Mouse (Mus musculus) hindlimb bud, embryonic 11.5 days (tissue): ENCODE data around the gene Cd1d1.
A peak's percentile ranks its signal among the peaks of the same experiment; 100 is the strongest.
"Not testable (repeated sequence)": the region's sequence is repeated elsewhere in the genome, so short reads cannot be mapped to it uniquely, and the experiment has no call there.

Experiments used
- DNase-seq: peaks from one replicate; pipeline ENCODE4 v3.0.0-alpha.2; 2012; ENCODE audit warnings: low read depth, low spot score; ENCODE audit errors: extremely low spot score

Cd1d1 gene

DNA sequence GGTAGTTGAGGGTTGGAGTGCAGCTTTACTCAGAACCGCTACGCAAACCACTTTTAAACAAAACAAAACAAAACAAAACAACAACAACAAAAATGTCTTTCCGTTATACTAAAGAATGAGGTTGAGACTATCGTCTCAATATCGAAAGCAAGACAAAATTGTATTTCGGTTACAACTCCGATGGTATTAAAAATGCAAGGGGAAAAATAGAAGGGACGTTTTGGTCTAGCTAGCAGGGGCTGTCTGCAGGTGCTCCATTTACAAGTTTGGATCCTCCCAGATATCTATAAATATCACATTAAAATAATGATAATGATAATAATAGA lies at the start of gene Cd1d1:
TSS of gene Cd1d1 (minus strand) at position 27 of the 326 bp plus-strand sequence.
- DNase-seq, result peak; percentile 5

DNA sequence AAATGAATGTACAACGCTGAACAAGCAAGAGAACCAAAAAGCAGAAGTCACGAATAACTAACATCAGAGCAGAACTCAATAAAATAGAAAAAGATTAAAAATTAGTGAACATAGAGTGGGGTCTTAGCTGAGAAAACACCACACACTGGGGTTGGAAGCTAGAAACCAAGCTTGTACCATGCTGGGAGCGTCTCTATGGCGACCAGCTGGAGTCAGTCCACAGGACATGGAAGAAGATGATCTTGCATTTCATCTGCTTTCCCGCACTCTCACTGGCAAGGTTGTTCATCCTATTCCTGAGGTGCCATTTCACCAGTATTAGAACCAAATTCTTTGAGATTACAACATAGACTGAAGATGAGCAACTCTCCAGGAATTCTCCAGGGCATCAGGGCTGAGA lies 48.6 kb upstream of the Cd1d1 start:
- no peak for DNase-seq

DNA sequence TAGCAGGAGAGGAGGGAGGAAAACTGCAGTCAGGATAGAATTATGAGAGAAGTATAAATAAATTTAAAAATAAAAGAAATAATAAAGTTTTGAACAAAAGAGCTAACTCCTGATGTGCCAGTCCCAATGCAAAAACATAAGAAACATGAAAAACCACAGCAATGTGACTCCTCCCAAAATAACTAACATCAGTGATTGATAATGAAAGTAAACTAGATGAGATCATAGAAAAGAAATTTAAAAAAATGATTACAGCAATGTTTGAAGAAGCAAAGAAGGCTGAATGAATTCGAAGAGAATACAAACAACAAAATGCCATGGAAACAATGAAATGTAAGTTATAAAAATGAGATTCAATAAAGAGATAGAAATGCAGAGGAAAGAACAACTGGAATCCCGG lies 42.5 kb upstream of the Cd1d1 start:
- DNase-seq, result no peak

DNA sequence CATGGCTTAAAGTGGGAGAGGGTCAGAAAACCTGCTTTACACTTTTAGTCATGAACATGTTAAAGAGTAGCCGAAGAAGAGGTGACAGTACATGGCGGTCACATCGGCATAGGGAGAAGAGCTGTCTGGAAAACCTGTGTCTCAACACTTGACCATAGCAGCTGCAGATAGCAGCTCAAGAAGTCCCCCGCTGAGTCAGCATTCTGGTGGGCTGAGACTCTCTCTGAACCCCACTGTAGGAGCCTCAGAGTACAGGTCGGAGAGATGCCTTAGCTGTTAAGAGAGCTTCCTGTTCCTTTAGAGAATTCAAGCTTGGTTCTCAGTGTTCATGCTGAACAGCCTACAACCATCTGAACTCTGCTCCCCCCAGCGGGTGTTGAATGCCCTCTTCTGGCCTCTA lies 39.3 kb upstream of the Cd1d1 start:
- no peak for DNase-seq

DNA sequence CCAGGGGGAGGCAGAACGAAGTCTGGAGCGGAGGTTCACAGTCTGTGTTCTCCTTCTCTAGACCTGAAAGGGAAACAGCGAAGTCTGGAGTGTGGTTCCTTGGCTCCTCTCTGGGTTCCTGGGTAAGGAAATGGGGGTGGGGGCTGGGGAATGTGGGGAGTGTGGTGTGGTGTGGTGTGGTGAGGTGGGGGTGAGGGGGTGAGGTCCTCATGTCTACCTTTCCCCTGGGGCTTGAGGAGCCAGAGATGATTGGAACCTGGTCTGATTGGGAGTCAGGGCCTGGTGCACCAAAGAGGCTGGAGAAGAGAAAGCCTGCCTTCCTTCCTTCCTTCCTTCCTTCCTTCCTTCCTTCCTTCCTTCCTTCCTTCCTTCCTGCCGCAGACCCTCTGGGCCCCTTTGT lies 34.8 kb upstream of the Cd1d1 start:
- DNase-seq, result no peak

DNA sequence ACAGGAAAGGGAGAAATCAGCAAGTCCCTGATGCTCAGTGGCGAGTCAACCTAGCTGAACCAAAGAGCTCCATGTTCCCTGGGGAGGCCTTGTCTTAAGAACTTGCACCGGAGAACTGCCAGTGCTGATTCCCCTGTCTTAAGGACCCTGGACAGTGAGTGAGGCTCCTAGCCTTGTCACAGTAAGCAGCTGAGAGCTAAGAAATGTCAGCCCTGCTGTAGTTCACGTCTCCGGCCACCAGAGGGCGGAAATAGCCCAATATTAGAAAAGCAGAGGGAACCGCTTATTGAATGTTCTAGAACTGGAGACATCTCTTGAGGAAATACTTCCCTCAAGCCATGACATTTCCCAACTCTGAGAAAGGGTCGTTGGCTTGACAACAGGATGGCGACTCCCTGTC lies 34.1 kb upstream of the Cd1d1 start:
- peak; percentile 57 for DNase-seq

DNA sequence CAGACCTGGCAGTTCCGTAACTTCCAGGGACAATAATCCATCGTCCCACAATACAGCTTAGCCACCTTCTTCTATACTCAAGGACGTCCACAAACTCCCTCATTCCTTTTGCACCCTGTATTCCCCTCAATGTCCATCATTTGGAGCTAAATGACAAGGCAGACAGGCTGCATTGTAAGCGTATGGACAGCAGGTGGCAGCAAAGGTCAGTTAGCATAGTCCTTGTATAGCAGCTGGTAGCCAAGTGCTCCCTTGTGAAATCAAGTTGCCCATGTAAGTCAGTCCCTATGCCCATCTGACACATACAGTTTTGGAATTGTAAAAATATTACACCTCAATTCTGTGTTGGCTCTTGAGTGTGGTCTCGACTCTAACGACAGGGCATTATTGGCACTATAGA lies 31.6 kb upstream of the Cd1d1 start:
- DNase-seq, result peak; percentile 33

DNA sequence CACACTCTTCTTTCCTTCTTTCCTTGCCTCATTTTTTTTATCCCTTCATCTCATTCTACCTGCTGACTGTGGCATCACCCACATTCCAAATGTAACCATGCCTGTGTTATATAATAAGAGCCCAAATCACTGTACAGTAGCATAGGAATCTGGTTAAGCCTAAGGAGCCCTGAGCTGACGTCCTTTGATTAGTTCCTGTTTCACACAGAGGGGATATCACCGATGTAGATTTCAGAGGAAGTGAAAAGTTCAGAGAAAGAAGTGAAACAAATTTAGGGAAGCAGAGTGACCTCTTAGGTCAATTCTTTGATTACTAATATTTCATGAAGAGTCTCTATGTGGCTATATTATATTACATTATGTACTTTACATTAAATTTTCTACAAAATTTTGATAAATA lies 18.5 kb upstream of the Cd1d1 start:
- no peak for DNase-seq

DNA sequence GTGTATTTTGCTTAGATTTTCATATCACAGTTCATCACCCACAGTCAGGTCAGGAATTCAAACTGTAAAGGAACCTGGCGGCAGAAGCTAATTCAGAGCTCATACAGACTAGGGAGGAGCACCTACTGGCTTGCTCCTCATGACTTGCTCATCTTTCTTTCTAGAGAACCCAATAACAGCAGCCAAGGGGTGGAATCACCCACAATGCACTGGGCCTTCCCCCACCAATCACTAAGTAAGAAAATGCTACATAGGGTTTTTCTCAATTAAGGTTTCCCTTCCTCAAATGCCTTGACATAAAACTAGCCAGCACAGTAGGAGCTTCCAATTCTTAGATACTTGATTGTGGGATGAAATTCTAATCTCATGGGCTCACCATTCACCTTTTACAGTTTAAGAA lies 17.8 kb upstream of the Cd1d1 start:
- DNase-seq, result no peak

DNA sequence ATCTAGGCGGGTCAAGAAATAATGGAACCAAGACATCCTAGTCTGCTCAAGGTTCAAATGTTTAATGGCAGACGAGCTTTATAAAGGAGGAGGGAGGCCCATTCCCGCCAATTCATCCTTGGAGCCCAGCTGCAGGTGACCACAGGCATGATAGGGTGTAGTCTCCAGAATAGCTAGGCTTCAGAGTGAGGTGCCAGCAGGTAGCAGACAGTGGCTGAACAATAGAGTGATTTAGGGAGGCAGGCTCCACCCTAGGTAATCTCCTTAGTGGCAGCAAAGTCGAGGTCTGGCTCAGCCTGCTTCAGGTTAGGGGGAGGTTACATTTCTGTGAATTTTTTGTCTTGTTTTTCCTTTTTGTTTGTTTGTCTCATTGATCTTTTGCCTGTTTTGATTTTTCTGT lies 16.7 kb upstream of the Cd1d1 start:
- DNase-seq, result no peak

DNA sequence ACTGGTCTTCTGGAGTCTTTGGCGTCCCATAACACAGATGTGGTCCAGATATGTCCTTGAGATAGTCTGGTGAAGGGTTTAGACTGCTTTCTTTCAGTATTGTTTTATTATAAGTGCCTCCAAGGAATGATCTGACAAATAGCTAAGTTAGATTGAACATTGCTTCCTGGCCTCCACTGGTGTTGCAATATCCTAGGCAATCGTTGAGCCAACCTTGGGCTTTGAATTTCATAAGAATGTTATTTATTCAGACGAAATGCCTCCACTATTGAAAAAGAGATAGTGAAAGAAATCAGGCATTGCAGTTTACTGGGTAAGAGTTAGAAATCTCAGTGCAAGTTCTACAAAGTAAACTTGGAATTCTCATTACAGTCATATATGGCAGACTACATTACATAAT lies 13.2 kb upstream of the Cd1d1 start:
- not testable (repeated sequence) for DNase-seq

DNA sequence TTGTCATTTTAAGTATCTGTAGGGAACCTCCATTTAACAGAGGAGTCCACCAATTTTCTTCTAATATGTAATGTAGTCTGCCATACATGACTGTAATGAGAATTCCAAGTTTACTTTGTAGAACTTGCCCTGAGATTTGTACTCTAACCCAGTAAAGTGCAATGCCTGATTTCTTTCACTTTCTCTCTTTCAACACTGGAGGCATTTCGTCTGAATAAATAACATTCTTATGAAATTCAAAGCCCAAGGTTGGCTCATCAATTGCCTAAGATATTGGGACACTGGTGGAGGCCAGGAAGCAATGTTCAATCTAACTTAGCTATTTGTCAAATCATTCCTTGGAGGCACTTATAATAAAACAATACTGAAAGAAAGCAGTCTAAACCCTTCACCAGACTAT lies 9.0 kb upstream of the Cd1d1 start:
- DNase-seq, result not testable (repeated sequence)

DNA sequence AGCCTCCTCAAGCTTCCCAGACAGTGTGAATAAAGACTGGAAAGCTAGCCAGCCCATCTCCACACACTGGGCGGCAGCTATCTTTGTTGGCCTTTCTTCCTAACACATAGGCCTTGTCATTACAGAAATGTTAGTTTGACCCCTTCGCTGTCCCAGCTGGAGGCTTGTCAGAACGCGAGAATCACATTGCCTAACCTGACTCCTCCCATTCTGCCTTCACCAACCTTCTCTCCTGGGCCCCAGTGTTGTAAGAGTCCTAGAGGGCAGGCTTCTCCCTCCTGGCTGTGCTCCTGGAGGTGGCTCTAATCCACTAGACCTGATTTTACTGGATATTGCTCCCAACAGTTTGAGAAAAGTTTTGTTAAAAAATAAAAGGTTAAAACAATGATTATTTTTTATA lies 1.4 kb upstream of the Cd1d1 start:
- no peak for DNase-seq

DNA sequence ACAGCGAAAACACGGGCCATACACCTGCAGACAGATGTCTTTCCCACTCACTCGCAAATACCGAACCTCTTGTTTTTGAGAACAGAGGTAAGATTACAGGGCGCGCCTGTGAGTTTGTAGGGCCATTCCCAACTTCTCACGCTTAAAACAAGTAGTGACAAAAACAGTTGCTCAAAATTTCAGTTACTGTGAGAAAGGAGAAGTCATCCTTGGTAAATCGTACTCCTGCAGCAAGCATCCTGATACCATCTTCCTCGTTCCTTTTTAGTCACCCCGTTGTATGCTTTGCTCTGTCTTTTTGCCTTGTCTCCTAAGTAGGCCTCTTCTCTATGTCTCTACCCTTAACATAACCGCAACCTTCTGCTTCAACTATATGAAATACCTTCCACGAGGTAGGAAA lies 810 bp upstream of the Cd1d1 start:
- DNase-seq, result no peak

DNA sequence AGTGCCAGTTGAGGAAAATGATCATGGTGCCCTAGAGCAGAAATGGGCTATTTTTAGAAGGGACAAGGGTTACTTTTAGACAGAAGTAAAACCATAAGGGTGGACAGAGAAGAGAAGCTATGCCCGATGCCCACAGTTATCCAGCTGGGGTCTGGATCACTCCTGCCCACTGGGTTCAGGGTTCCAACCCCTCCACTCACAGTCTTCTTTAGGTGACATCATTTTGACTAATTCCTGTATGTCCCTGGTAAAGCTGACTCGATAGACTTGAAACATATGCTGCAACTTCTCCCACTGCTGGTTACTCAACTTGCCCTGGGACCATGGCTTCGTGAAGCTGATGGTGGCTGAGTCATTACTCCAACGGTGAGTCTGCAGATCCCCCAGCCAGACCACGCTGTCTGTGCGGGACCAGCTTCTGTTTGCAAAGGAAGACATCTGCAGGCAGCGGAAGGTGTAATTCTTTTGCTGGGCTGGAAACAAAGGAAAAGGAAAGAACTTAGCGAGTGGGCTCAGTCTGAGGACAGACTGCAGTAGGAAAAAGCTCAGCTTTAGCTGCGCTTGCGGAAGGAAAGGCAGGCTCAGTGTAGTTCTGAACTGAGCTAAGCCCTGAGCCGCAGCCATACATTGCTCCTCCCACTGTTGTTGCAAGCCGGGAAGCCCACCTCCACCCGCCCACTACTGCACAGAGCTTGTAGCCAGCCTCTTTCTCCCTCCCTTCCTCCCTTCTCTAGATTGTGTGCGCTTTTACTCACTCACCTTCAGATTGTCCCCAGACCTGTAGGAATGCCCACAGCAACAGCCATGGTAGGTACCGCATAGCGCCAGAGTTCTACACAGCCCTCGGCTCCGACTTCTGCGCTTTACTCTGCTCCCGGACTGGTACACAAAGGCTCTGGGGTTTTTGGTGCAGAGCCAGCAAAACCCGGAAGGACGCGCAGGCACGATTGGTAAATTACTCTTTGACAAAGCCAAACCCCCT lies 517 bp downstream of the Cd1d1 start:
- peak; percentile 61 for DNase-seq

DNA sequence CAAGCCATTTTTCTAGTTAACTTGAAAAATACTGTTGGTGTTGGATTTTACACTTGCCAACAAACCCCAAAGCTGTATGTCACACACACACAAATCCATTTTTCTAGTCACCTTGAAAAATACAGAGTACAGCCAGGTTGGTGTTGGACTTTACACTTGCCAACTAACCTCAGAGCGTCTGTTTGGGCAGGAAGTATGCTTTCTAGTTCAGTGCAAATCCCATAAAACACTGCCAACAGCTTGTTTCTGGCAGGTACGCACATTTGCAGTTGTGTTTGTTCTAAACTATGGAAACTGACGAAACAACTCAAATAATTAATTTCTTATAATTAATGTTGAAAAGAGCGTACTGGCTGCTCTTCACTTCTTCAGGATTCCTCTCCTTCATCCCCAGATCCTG lies 3.1 kb downstream of the Cd1d1 start:
- DNase-seq, result no peak

DNA sequence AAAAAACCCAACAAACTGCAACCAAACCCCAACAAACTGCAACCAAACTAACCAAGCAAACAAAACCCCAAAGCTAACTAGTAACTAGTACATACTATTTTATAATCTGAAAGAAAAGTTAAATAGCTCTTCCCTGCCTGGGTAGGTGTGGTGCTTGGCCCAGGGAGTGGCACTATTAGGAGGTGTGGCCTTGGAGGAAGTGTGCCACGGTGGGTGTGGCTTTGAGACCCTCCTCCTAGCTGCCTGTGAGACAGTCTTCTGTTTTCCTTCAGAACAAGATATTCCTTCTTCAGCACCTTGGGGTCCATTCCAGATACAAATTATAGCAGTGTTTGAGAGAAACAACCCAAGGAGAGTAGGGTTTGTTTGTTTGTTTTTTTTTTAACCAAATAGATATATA lies 3.9 kb downstream of the Cd1d1 start:
- DNase-seq, result no peak

DNA sequence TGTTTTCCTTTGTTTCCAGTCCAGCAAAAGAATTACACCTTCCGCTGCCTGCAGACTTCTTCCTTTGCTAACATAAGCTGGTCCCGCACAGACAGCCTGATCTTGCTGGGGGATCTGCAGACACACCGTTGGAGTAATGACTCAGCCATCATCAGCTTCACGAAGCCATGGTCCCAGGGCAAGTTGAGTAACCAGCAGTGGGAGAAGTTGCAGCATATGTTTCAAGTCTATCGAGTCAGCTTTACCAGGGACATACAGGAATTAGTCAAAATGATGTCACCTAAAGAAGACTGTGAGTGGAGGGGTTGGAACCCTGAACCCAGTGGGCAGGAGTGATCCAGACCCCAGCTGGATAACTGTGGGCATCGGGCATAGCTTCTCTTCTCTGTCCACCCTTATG lies 12.3 kb downstream of the Cd1d1 start:
- DNase-seq, result not testable (repeated sequence)

DNA sequence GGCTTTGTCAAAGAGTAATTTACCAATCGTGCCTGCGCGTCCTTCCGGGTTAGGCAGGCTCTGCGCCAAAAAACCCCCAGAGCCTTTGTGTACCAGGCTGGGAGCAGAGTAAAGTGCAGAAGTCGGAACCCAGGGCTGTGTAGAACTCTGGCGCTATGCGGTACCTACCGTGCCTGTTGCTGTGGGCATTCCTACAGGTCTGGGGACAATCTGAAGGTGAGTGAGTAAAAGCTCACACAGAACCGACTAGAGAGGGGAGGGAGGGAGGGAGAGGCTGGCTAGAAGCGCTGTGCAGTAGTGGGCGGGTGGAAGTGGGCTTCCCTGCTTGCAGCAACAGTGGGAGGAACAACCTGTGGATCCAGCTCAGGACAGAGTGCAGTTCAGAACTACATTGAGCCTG lies 12.8 kb downstream of the Cd1d1 start:
- no peak for DNase-seq

DNA sequence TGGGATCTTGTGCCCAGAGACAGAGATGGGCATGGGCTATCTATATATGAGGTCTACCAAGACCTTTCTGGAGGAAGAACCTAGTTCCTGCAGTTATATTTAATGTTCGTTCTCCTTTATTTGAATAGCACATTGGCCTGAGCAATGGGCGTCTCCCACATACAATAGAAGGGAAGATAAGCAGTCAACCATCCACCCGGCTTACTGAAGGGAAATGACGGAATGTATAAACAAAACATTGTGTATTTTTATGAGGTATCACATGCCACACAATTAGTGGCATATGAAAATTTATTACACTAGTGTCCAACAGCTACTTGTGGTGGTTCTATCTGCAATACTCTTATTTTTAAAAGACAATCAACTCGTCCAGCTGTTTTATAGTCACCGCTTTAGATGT lies 15.9 kb downstream of the Cd1d1 start:
- DNase-seq, result no peak

DNA sequence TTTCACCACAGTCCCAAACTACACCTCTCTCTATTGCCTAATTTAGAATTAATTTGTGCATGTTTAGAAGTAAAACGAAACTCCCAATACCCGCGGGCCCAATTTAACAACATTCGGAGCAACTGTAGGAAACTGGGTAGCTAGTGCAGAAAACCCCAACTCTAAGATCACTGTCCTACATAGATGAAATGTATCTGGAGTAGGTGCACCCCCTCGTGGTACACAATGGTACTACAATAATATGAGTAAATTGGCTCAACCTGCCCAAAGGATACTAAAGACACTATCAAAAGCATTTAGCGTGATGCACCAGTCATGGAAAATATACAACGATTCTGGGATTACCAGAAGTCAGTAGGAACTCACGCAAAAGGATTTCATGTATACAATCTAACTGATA lies 22.7 kb downstream of the Cd1d1 start:
- peak; percentile 69 for DNase-seq

DNA sequence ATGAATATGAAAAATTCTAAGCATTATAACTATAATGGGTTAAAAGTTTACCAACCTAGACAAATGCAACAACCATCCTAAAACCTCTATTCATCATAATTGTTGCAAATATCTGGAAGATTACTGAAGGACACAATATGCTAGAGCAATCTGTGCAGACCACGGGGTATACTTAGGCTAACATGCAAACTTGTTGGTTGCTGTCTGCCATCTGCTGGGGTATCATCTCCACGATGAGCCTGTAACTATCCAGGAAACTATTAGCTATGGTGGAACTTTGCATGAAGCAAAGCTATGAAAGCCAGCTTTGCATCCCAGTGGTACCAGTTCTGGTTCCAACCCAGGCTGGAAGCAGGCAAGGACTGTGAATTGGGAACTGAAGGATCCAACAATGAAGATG lies 24.1 kb downstream of the Cd1d1 start:
- DNase-seq, result no peak
